Mouse (Mus musculus) liver, embryonic 14.5 days (tissue): ENCODE measurements around the gene Ankrd60.
A peak's percentile ranks its signal among the peaks of the same experiment; 100 is the strongest.

Experiments
- CTCF ChIP-seq: IDR thresholded peaks from 2 replicates; pipeline ENCODE4 v1.5.1; 2016; ENCODE audit warnings: antibody characterized with exemption, low read depth, control low read depth
- EP300 ChIP-seq: IDR thresholded peaks from 2 replicates; pipeline ENCODE4 v1.6.1; 2016; ENCODE audit warnings: antibody characterized with exemption, low read depth

DNA sequence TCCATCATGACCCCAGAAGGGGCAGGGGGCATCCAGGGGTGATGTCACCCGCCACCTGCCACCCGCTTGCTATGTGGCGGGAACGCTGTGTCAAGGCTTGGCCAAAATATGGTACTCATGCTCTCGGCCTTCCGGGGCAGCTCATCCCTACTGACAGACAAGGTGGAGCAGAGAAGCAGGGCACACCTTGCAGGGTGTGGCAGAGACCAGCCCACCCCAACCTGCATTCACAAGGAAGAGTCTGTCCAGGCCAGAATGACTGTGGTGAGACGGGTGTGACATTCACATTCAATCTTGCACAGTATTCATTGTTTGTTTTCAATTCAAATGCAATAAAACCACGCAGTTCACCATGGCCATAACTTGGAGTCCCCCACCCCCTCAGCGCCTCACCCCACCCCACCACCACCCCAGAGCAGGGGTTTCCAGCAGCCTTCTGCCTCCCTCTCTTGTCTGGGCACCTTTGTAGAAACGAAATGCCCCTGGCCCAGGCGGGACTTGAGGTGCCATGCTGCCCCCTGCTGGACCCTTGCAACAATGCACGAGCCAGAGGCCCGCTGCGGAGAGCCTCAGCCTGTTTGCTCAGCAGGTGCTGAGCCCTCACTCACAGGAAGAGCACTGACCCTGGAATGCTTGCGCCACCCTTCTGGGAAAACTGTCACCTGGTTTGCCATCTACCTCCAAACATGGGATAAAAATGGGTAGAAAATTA lies 32.0 kb downstream of the Ankrd60 start:
- peak; percentile 91 for TF ChIP-seq CTCF
- TF ChIP-seq EP300 = no peak
